Mouse (Mus musculus) leukemia stem cell, adult 10-12 weeks (primary cell): ENCODE data around the gene Foxn2. TPM values are rescaled to one million over a fixed set of nuclear protein-coding genes. Genes with fewer than 3 reads are reported as not detected.

Source experiments
- polyA plus RNA-seq: library from polyadenylated mRNA; stranded (reverse); fragments of >175 nt; gene quantifications from 2 replicates; pipeline ENCODE4 v1.2.3, GENCODE M21; 2012; ENCODE audit warnings: low replicate concordance

The Foxn2 gene
- 11.5 and 14.9 TPM in 2 replicates for polyA plus RNA-seq

DNA sequence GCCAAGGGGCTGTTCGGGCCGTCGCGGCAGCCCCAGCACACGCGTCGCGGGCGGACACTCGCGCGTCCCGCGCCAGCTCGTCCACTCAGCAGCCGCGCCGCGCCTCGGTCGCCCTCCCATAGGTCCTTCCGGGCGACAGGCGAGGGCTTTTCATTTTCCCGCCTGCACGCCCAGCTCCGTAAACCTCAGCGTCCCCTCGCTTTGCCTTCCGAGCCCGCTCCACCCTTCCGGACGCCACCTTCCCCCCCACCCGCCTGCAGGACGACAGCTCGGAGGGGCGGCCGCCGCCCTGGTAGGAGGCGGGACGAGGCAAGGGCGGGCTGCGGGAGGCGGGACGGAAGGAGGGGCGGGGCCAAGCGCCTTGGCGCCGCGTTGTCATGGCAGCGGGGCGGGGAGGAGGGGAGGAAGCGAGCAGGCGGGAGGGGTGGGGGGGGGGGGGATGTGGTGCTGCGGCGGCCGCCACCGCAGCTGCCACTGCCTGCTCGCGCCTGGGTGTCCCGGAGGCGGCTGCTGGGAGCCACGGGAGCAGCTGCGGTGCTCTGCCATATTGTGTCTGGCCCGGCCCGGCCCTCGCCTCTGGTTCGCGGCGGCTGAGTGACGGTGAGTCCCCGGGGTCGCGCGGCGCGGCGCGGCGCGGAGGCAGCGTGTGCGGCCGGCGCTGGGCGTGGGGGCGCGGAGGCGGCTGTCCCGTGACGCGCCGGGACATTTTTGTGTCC lies at the start of gene Foxn2:
Foxn2 (plus strand) TSS at position 427 of the 716 bp plus-strand sequence.

DNA sequence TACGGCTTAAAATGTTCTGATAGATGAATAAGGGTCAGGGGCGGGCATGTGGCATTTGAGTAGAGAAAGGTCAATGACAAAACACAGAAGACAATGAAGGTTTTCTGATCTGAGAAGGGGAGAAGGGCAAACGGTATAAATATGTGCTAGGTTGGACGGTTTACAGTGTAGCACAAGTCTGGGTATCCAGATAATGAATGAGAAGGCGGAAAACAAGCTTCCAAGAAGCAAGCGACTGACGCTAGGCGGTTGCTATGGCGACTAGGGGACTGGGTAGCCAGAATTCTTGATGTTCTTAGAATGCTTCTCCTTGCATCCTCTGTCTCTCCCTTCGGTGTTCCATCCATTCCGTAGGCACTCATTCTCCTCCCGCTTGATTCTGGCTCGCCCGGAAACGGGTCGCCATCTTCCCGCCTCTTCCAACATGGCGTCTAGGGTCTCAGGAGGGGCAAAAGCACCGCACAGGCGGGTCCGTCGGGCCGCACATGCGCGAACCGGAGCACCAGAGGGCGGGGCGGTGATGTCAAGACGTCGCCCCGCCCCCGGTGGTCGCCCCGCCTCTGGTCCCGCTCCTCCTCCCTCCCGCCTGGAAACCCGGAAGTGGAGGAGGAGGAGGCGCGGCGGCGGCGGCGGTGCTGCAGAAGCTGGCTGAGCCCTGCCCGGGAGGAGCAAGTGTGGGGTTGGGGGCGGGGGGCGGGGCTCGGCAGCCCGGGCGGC lies 89.2 kb downstream of the Foxn2 start, which contains the start of gene Ppp1r21:
Ppp1r21 (plus strand) TSS at position 600 of the 717 bp plus-strand sequence.

Other genes with a start within 250 kb of the Foxn2 start
- gene Ppp1r21, start 89.4 kb downstream of the Foxn2 start, polyA plus RNA-seq = 2.3 and 2.9 TPM in 2 replicates
- 0.09 and 0.59 TPM in 2 replicates for gene Ston1, start 157.0 kb downstream of the Foxn2 start, polyA plus RNA-seq
- gene Gtf2a1l, start 227.9 kb downstream of the Foxn2 start, polyA plus RNA-seq = not detected in 2 replicates